Mouse (Mus musculus): ENCODE measurements at regions not wholly inside any gene's neighbourhood (a gene's known extent, or its start where the extent isn't known, plus 50 kb on each side); places are given as distances from the start of the nearest gene placed in this dataset.

DNA sequence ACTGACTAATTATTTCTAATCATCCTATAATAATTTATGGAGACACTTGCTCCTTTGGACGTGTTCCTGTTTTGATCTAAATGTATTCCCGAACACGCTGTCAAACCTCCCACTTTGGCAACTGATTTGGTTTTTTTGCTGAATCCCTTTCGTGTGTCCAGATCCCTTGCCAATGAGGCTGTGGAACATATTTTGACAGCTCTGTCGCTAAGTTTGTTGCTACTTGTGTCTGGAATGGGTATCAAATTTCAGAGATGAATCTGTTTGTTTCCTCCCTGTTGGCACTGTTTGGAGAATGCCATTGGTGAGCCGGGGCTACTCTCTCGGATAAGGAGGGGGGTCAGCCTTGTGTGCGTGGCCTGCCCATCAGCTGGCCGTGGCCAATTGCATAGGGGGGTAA, 277.2 kb upstream of the Tshz3 start:
- 83% methylated on average over 9 of the region's 9 CpGs for WGBS
- Histone ChIP-seq H3K4me1 (ENCODE audit: control insufficient read depth, insufficient read depth, low read length) (no peaks in the 10 kb centered on the region), H3K4me3 (ENCODE audit: low read depth, low read length) (no peak overlapping the region), H3K4me2 (ENCODE audit: low read depth) (no peak overlapping the region), H3K9me3 (ENCODE audit: control insufficient read depth, low read length) (no peaks in the 10 kb centered on the region), H3K27me3 (ENCODE audit: control insufficient read depth, insufficient read depth, low read length) (no peaks in the 10 kb centered on the region), H3K9ac (ENCODE audit: low read length) (no peak overlapping the region), H3K36me3 (ENCODE audit: control insufficient read depth, insufficient read depth, low read length) (no peaks in the 10 kb centered on the region), H3K27ac (ENCODE audit: low read depth, low read length) (no peak overlapping the region)
- DNase-seq (ENCODE audit: low spot score), result no peak
- ATAC-seq (ENCODE audit: insufficient read depth, low FRiP score, low TSS enrichment), result no peak

DNA sequence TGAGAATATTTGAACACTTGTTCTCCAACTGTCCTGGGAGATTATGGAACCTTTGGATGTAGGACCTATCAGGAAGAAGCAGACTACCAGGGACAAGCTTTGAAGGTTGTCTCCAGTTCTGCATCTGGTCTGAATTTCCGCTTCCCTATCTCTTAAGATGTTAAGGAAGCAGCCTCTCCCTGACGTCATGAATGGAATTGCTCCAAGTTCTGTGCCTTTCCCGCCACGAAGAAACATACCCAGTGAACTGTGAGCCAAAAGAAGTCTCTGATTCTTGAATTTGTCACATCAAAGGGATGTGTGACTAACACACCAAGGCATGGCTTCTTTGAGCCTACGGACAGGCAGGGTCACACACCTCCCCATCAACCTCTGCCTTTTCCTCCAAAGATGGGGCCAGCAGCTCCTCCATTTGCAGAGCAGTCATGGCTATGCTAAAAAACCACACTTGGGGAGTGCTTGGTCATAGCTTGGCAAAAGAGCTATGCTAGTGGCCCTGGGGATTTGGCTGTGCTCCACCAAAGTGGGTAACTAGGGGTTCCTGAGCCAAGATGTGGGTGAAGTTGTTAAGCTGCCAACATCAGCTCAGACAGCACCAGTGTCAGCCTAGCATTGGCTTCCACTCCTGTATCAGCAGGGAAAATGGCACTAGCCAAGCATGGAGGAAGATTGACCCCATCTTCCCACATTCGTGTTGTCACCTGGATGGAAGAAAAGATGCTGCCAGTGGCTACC, 248.6 kb upstream of the Tshz3 start:
- no peak for ATAC-seq (ENCODE audit: insufficient read depth, low FRiP score, low TSS enrichment)
- no peak for DNase-seq (ENCODE audit: low spot score)
- no peak overlapping the region for H3K4me3 ChIP-seq (ENCODE audit: low read depth, low read length)
- H3K9ac ChIP-seq (ENCODE audit: low read length), result no peak overlapping the region
- 78% methylated on average over 6 of the region's 6 CpGs for WGBS
- H3K36me3 ChIP-seq (ENCODE audit: control insufficient read depth, insufficient read depth, low read length), result no peaks in the 10 kb centered on the region
- H3K4me1 ChIP-seq (ENCODE audit: control insufficient read depth, insufficient read depth, low read length), result no peaks in the 10 kb centered on the region
- no peak overlapping the region for H3K4me2 ChIP-seq (ENCODE audit: low read depth)
- H3K9me3 ChIP-seq (ENCODE audit: control insufficient read depth, low read length), result no peaks in the 10 kb centered on the region
- no peak overlapping the region for H3K27ac ChIP-seq (ENCODE audit: low read depth, low read length)
- H3K27me3 ChIP-seq (ENCODE audit: control insufficient read depth, insufficient read depth, low read length), result no peaks in the 10 kb centered on the region

DNA sequence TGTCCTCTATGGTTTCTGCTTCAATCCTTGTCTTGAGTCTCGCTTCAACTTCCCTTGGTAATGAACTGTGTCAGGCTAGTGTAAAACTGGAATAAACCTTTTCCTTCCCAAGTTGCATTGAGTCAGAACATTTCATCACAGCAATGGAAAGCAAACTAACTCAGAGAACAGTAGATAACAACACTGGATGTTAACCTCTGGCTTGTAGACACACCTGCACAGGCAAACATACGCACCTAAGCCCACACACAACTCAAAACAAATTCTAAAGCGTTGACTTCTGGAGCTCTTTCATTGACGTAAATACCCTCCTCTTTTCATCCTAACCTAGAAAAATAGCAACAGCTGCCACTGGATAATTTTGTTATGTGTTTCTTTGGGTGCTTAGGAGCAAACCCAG, 244.1 kb upstream of the Tshz3 start:
- ATAC-seq (ENCODE audit: insufficient read depth, low FRiP score, low TSS enrichment), result no peak
- DNase-seq (ENCODE audit: low spot score), result no peak
- H3K27me3 ChIP-seq (ENCODE audit: control insufficient read depth, insufficient read depth, low read length), result no peaks in the 10 kb centered on the region
- H3K4me1 ChIP-seq (ENCODE audit: control insufficient read depth, insufficient read depth, low read length), result no peaks in the 10 kb centered on the region
- WGBS, result 94% methylated on average over 4 of the region's 4 CpGs
- no peaks in the 10 kb centered on the region for H3K36me3 ChIP-seq (ENCODE audit: control insufficient read depth, insufficient read depth, low read length)
- H3K27ac ChIP-seq (ENCODE audit: low read depth, low read length), result no peak overlapping the region
- no peak overlapping the region for H3K4me3 ChIP-seq (ENCODE audit: low read depth, low read length)
- no peak overlapping the region for H3K4me2 ChIP-seq (ENCODE audit: low read depth)
- no peaks in the 10 kb centered on the region for H3K9me3 ChIP-seq (ENCODE audit: control insufficient read depth, low read length)
- H3K9ac ChIP-seq (ENCODE audit: low read length), result no peak overlapping the region

DNA sequence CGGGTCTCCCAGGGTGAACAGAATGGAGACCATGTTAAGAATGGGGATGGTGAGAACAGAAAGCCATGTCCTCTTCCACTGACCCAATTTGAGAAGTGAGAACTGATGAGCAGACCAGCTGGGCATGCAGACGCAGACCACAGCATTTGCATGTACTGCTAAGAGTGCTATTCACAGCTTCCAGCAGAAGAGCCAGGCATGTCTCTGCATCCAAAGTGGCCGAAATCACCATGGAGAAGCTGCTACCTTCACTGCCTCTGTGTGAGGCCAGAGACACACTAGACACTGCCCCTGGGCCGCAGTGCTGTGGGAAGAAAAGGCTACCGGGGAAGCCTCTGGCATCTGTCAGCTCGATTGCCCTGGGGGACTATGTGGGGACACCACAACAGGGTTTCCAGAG, 241.8 kb upstream of the Tshz3 start:
- ATAC-seq (ENCODE audit: insufficient read depth, low FRiP score, low TSS enrichment), result no peak
- 84% methylated on average over 6 of the region's 6 CpGs for WGBS
- H3K27ac ChIP-seq (ENCODE audit: low read depth, low read length), result no peak overlapping the region

DNA sequence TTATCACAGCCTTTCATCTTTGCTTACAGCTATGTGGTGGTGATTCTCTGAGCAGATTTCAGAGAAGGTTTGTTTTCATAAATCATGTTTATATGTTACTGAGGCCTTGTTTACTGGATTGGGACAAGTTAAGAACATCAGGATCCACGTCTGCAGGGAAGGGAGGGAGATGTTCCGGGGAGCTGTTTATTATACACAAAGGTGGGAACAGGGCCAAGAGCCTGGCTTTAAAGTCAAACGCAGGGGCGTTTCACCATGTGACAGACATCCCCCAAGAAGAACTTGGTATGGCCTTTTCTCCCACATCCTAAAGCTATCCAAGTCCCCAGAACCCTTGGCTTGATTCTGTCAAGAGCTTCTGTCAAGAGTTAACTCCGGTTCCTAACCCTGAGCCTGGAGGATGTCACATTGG, 235.5 kb upstream of the Tshz3 start:
- no peak overlapping the region for H3K4me2 ChIP-seq (ENCODE audit: low read depth)
- no peak for ATAC-seq (ENCODE audit: insufficient read depth, low FRiP score, low TSS enrichment)

More for the DNA sequence above, 241.8 kb upstream of the Tshz3 start:
- Histone ChIP-seq H3K4me2 (ENCODE audit: low read depth) (no peak overlapping the region), H3K4me1 (ENCODE audit: control insufficient read depth, insufficient read depth, low read length) (no peaks in the 10 kb centered on the region), H3K9me3 (ENCODE audit: control insufficient read depth, low read length) (no peaks in the 10 kb centered on the region), H3K27me3 (ENCODE audit: control insufficient read depth, insufficient read depth, low read length) (no peaks in the 10 kb centered on the region), H3K9ac (ENCODE audit: low read length) (no peak overlapping the region), H3K4me3 (ENCODE audit: low read depth, low read length) (no peak overlapping the region), H3K36me3 (ENCODE audit: control insufficient read depth, insufficient read depth, low read length) (no peaks in the 10 kb centered on the region)
- DNase-seq (ENCODE audit: low spot score), result no peak

DNA sequence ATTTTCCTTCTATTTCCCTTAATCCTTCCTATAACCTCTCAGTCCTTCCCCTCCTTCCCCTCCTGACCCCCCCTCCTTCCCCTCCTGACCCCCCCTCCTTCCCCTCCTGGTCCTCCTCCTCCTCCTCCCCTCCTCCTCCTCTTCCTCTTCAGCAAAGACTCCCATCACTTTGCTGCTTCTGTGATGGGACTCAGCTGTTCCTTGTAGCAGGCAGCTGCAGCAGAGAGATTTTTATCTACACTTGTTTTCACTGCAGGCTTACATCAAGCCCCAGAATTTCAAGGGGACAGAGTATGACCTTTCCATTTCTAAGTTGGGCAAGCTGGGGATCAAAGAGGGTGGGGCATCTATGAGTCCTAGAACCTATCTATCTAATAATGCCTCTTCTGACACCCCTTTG, 228.5 kb upstream of the Tshz3 start:
- ATAC-seq (ENCODE audit: insufficient read depth, low FRiP score, low TSS enrichment), result no peak
- no peak overlapping the region for H3K4me3 ChIP-seq (ENCODE audit: low read depth, low read length)
- H3K4me1 ChIP-seq (ENCODE audit: control insufficient read depth, insufficient read depth, low read length), result no peaks in the 10 kb centered on the region
- H3K36me3 ChIP-seq (ENCODE audit: control insufficient read depth, insufficient read depth, low read length), result no peaks in the 10 kb centered on the region
- no peaks in the 10 kb centered on the region for H3K9me3 ChIP-seq (ENCODE audit: control insufficient read depth, low read length)
- H3K27ac ChIP-seq (ENCODE audit: low read depth, low read length), result no peak overlapping the region
- H3K27me3 ChIP-seq (ENCODE audit: control insufficient read depth, insufficient read depth, low read length), result no peaks in the 10 kb centered on the region
- no peak overlapping the region for H3K9ac ChIP-seq (ENCODE audit: low read length)
- H3K4me2 ChIP-seq (ENCODE audit: low read depth), result no peak overlapping the region
- DNase-seq (ENCODE audit: low spot score), result no peak

More for the DNA sequence above, 235.5 kb upstream of the Tshz3 start:
- Histone ChIP-seq H3K4me1 (ENCODE audit: control insufficient read depth, insufficient read depth, low read length) (no peaks in the 10 kb centered on the region), H3K9me3 (ENCODE audit: control insufficient read depth, low read length) (no peaks in the 10 kb centered on the region), H3K27me3 (ENCODE audit: control insufficient read depth, insufficient read depth, low read length) (no peaks in the 10 kb centered on the region), H3K9ac (ENCODE audit: low read length) (no peak overlapping the region), H3K4me3 (ENCODE audit: low read depth, low read length) (no peak overlapping the region), H3K27ac (ENCODE audit: low read depth, low read length) (no peak overlapping the region), H3K36me3 (ENCODE audit: control insufficient read depth, insufficient read depth, low read length) (no peaks in the 10 kb centered on the region)
- no peak for DNase-seq (ENCODE audit: low spot score)
- 84% methylated on average over 5 of the region's 5 CpGs for WGBS

DNA sequence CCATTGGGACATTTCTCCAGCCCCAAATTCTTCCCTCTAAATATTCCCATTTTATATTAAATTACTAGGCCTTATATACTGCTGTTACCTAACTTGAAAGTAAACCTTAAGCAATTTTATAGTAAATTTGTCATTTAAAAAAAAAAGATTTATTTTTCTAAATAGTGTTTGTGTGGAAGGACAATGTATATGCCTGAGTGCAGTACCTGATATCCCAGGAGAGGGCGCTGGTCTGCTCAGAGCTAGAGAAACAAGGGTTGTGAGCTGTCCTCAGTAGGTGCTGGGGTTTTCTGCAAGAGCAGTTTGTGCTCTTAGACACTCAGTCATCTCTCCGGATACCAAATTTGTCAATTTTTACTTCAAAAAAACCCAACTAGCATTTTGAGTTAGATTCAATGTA, 224.4 kb upstream of the Tshz3 start:
- 84% methylated on average over 2 of the region's 2 CpGs for WGBS
- ATAC-seq (ENCODE audit: insufficient read depth, low FRiP score, low TSS enrichment) (no peak), DNase-seq (ENCODE audit: low spot score) (no peak)
- no peak overlapping the region for H3K9ac ChIP-seq (ENCODE audit: low read length)
- no peaks in the 10 kb centered on the region for H3K4me1 ChIP-seq (ENCODE audit: control insufficient read depth, insufficient read depth, low read length)
- no peaks in the 10 kb centered on the region for H3K27me3 ChIP-seq (ENCODE audit: control insufficient read depth, insufficient read depth, low read length)
- no peaks in the 10 kb centered on the region for H3K36me3 ChIP-seq (ENCODE audit: control insufficient read depth, insufficient read depth, low read length)
- no peak overlapping the region for H3K27ac ChIP-seq (ENCODE audit: low read depth, low read length)
- H3K4me3 ChIP-seq (ENCODE audit: low read depth, low read length), result no peak overlapping the region
- no peak overlapping the region for H3K4me2 ChIP-seq (ENCODE audit: low read depth)
- no peaks in the 10 kb centered on the region for H3K9me3 ChIP-seq (ENCODE audit: control insufficient read depth, low read length)

DNA sequence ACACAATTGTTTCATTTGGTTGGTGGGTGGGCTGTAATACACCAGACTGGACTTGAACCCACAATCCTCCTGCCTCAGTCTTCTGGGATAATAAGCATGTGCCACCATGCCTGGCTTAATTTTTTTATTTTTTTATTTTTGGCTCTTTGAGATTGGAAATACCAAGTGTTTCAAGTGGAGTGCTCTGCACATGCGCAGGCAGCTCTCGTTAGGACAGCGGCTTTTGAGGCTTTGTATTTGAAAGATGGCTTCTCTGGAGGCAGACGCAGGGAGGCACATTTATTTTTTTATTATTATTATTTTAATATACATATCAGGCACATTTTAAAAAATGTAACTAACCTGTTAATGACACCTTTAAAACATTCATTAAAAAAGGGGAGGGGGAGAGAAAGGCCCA, 221.5 kb upstream of the Tshz3 start:
- 96% methylated on average over 4 of the region's 4 CpGs for WGBS

DNA sequence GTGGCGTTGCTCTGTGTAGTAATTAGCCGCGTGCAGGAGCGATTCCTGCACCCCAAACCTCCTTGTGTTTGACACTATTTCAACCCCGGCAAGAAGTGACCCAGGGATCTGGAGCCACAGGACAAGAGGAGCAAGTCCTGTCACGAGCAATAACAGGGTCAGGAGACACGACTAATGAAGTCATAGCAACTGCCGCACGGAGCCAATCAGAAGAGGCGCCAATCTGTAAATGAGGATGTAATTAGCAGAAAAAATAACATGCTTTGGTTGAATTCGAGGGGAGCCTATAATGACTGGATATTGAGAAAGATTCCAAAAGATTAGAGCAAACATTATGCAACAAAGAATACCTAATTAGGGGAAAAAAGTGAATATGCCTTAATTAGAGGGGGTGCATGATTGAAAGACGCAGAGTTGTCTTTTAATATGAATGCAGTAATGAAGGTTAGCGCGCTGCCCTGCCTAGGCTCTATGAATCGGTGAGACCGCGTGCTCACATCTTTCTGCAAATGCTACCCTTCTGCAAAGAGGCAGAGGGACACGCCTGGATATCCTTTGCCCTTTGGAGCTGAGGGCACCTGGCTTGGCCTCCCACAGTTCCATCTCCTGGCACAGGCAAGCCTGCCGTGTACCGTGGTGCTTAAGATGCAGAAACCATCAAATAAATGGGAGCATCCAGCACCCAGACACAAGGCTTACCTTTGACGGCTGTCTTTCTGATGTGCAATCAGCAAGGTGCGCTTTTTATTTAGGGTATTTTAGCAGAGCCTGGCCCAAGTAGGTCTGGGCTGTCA, 220.9 kb upstream of the Tshz3 start:
- Histone ChIP-seq H3K4me3 (ENCODE audit: low read depth, low read length) (no peak overlapping the region), H3K27me3 (ENCODE audit: control insufficient read depth, insufficient read depth, low read length) (no peaks in the 10 kb centered on the region), H3K9me3 (ENCODE audit: control insufficient read depth, low read length) (no peaks in the 10 kb centered on the region), H3K9ac (ENCODE audit: low read length) (no peak overlapping the region), H3K4me1 (ENCODE audit: control insufficient read depth, insufficient read depth, low read length) (peaks cover 4% of the 10 kb centered on the region; the same call in 1 of the 2 replicates), H3K27ac (ENCODE audit: low read depth, low read length) (no peak overlapping the region), H3K4me2 (ENCODE audit: low read depth) (no peak overlapping the region), H3K36me3 (ENCODE audit: control insufficient read depth, insufficient read depth, low read length) (no peaks in the 10 kb centered on the region)
- no peak for ATAC-seq (ENCODE audit: insufficient read depth, low FRiP score, low TSS enrichment)
- WGBS, result 86% methylated on average over 22 of the region's 22 CpGs
- DNase-seq (ENCODE audit: low spot score), result peak; percentile 19

More for the DNA sequence above, 221.5 kb upstream of the Tshz3 start:
- Histone ChIP-seq H3K27ac (ENCODE audit: low read depth, low read length) (no peak overlapping the region), H3K4me1 (ENCODE audit: control insufficient read depth, insufficient read depth, low read length) (peaks cover 4% of the 10 kb centered on the region; the same call in 1 of the 2 replicates), H3K27me3 (ENCODE audit: control insufficient read depth, insufficient read depth, low read length) (no peaks in the 10 kb centered on the region), H3K4me2 (ENCODE audit: low read depth) (no peak overlapping the region), H3K4me3 (ENCODE audit: low read depth, low read length) (no peak overlapping the region), H3K36me3 (ENCODE audit: control insufficient read depth, insufficient read depth, low read length) (no peaks in the 10 kb centered on the region), H3K9me3 (ENCODE audit: control insufficient read depth, low read length) (no peaks in the 10 kb centered on the region), H3K9ac (ENCODE audit: low read length) (no peak overlapping the region)
- no peak for ATAC-seq (ENCODE audit: insufficient read depth, low FRiP score, low TSS enrichment)
- no peak for DNase-seq (ENCODE audit: low spot score)
